ENCODE assay signal across 8 mouse cellular contexts in the genomic region with DNA sequence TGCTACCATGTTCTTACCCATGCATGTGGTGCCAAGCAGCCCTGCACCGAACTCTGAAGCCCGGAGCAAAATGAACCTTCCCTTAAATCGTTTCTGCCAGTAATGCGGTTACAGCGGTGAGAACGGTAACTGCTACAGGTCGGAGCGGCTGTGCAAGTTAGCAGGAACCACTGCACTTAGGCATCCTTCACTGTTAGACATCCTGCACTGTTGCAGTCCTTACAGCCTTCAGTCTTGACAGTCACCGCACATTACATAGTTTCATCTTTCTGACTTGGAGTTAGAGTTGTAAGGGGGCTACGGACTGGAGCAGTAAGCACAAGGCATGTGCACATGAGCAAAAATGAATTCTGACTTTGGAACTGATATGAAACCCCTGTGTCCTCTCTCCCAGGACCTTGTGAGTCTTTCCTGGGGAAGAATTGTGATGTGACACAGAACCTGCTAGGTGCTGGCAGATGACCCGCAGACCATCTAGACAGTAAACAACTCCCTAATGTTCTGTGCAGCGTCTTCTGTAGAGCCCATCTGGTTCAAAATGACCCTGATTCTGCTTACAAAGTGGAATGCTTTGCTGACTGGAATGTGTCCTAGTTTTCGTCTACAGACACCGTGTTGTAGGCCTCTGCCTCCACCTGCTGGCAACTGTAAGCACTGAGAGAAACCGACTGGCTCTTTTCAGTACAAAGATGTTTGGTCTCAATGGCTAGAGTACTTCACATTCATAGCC.
DNase-seq lines count a peak whose midpoint lies in the region; ATAC-seq and TF ChIP-seq lines count a peak whose summit lies in the region.

No protein-coding gene starts in this region.

- no peak for TF ChIP-seq EP300 in liver, embryonic 14.5 days (IDR thresholded peaks at IDR 0.05; ENCODE audit: low read depth)

- peak; percentile 75 for TF ChIP-seq CTCF in liver, embryonic 14.5 days (IDR thresholded peaks at IDR 0.05; ENCODE audit: low read depth)

- H3K27ac ChIP-seq in heart, embryonic 10.5 days, result no peak overlapping the region
- no peak overlapping the region for H3K27ac ChIP-seq in liver, embryonic 14.5 days

- H3K27me3 ChIP-seq in heart, embryonic 10.5 days (ENCODE audit: insufficient read depth, poor library complexity, severe bottlenecking), result no peaks in the 10 kb centered on the region; the same call in 1 of the 2 replicates
- H3K27me3 ChIP-seq in liver, embryonic 14.5 days (ENCODE audit: control insufficient read depth, insufficient read depth, low read length), result no peaks in the 10 kb centered on the region

- no peak overlapping the region for H3K4me3 ChIP-seq in heart, embryonic 10.5 days
- no peak overlapping the region for H3K4me3 ChIP-seq in liver, embryonic 14.5 days (ENCODE audit: insufficient read depth in 1 of 2, low read depth in 2 of 2, low read length in 2 of 2)

- peak; percentile 78 for DNase-seq in 3T3-L1 (ENCODE audit: low read depth, low spot score)
- peak; percentile 73 for DNase-seq in adrenal gland, postnatal 10 days
- DNase-seq in embryo, embryonic 9.5 days (ENCODE audit: extremely low spot score), result peak; percentile 57
- DNase-seq in heart, embryonic 10.5 days (ENCODE audit: low spot score), result peak; percentile 82
- peak; percentile 84 for DNase-seq in kidney, postnatal 14 days
- peak in 1 of 3 experiments; percentile 1 for DNase-seq in liver, embryonic 14.5 days (ENCODE audit: low read depth in 3 of 3, low spot score in 3 of 3)
- DNase-seq in ovary, postnatal 10 days (ENCODE audit: low spot score), result peak; percentile 15
- peak; percentile 51 to 65 for DNase-seq in urinary bladder, postnatal 36 days (ENCODE audit: low spot score in 2 of 2)

- 0 out of 2 replicates have a peak, but pooled peaks have one; percentile 21 for ATAC-seq in liver, embryonic 14.5 days (ENCODE audit: insufficient read depth)

- WGBS in heart, embryonic 10.5 days, result 61% methylated on average over 15 of the region's 15 CpGs
- WGBS in liver, embryonic 14.5 days (ENCODE audit: insufficient replicate concordance), result 65% methylated on average over 15 of the region's 15 CpGs

- H3K4me1 ChIP-seq in heart, embryonic 10.5 days, result peaks cover 9% of the 10 kb centered on the region; the same call in 1 of the 2 replicates
- H3K4me1 ChIP-seq in liver, embryonic 14.5 days (replicated peaks; ENCODE audit: control insufficient read depth in 2 of 2, insufficient read depth in 2 of 2, low read length in 1 of 2), result no peaks in the 10 kb centered on the region

- no peaks in the 10 kb centered on the region for H3K9me3 ChIP-seq in heart, embryonic 10.5 days
- no peaks in the 10 kb centered on the region for H3K9me3 ChIP-seq in liver, embryonic 14.5 days (ENCODE audit: control insufficient read depth, low read length)

- no peaks in the 10 kb centered on the region for H3K36me3 ChIP-seq in heart, embryonic 10.5 days
- H3K36me3 ChIP-seq in liver, embryonic 14.5 days (replicated peaks; ENCODE audit: control insufficient read depth, insufficient read depth, low read depth), result no peaks in the 10 kb centered on the region

- H3K9ac ChIP-seq in liver, embryonic 14.5 days (replicated peaks), result no peak overlapping the region

- H3K4me2 ChIP-seq in liver, embryonic 14.5 days (ENCODE audit: low read depth), result no peak overlapping the region
